Mouse (Mus musculus) E14TG2a.4 (cell line): ENCODE results near the gene Spata48.

Experiments
- H3K27me3 ChIP-seq: 2 replicates; pipeline ENCODE4 v1.6.1; 2014; ENCODE audit warnings: low read length, control low read depth; ENCODE audit not compliant: insufficient read depth
- H3K36me3 ChIP-seq: 2 replicates; pipeline ENCODE4 v1.6.1; 2014; ENCODE audit warnings: low read length, control low read depth; ENCODE audit not compliant: insufficient read depth
- H3K4me1 ChIP-seq: replicated peaks from 2 replicates; pipeline ENCODE4 v1.6.1; 2014; ENCODE audit warnings: low read depth, low read length, control low read depth
- H3K4me3 ChIP-seq: replicated peaks from 2 replicates; pipeline ENCODE4 v1.5.1; 2014; ENCODE audit warnings: mild to moderate bottlenecking, low read length
- H3K9me3 ChIP-seq: 2 replicates; pipeline ENCODE4 v1.6.1; 2014; ENCODE audit warnings: low read length, control low read depth
- CTCF ChIP-seq: conservative IDR thresholded peaks from 2 replicates; pipeline ENCODE4 v1.5.1; 2014; ENCODE audit warnings: low read length
- NANOG ChIP-seq: IDR thresholded peaks from 2 replicates; pipeline ENCODE4 v1.6.1; 2014; ENCODE audit warnings: borderline replicate concordance, low read length, mixed read lengths
- POU5F1 ChIP-seq: IDR thresholded peaks from 2 replicates; pipeline ENCODE4 v1.6.1; 2014; ENCODE audit warnings: low read length, borderline replicate concordance

Gene Spata48

GRCm38 (mm10) chr11:11555563-11555962 is 93.7 kb downstream of the Spata48 start:
- H3K4me3 ChIP-seq, result no peak overlapping the region
- H3K27me3 ChIP-seq, result peaks cover 15% of the 10 kb centered on the region
- TF ChIP-seq CTCF (no peak), NANOG (no peak), POU5F1 (no peak)
- H3K4me1 ChIP-seq, result no peaks in the 10 kb centered on the region
- H3K9me3 ChIP-seq, result no peaks in the 10 kb centered on the region
- no peaks in the 10 kb centered on the region for H3K36me3 ChIP-seq

- Histone ChIP-seq H3K4me1 (no peaks in the 10 kb centered on the region), H3K36me3 (no peaks in the 10 kb centered on the region), H3K4me3 (no peak overlapping the region), H3K9me3 (no peaks in the 10 kb centered on the region), H3K27me3 (peaks cover 15% of the 10 kb centered on the region)
- TF ChIP-seq POU5F1 (no peak), NANOG (no peak), CTCF (no peak)
Observed at GRCm38 (mm10) chr11:11556186-11556585, 94.3 kb downstream of the Spata48 start.

GRCm38 (mm10) chr11:11557173-11557967 is 95.5 kb downstream of the Spata48 start:
- Histone ChIP-seq H3K27me3 (peaks cover 15% of the 10 kb centered on the region), H3K4me3 (no peak overlapping the region), H3K36me3 (no peaks in the 10 kb centered on the region), H3K4me1 (no peaks in the 10 kb centered on the region), H3K9me3 (no peaks in the 10 kb centered on the region)
- TF ChIP-seq NANOG, result no peak
- TF ChIP-seq CTCF, result peak; percentile 78

GRCm38 (mm10) chr11:11558662-11559061 is 96.8 kb downstream of the Spata48 start:
- TF ChIP-seq CTCF, result no peak
- no peak for TF ChIP-seq NANOG
- Histone ChIP-seq H3K9me3 (no peaks in the 10 kb centered on the region), H3K4me1 (no peaks in the 10 kb centered on the region), H3K27me3 (peaks cover 15% of the 10 kb centered on the region), H3K36me3 (no peaks in the 10 kb centered on the region), H3K4me3 (no peak overlapping the region)

- H3K36me3 ChIP-seq, result no peaks in the 10 kb centered on the region
- TF ChIP-seq NANOG, result no peak
- TF ChIP-seq POU5F1, result no peak
- TF ChIP-seq CTCF, result no peak
- H3K27me3 ChIP-seq, result peaks cover 18% of the 10 kb centered on the region
- no peaks in the 10 kb centered on the region for H3K4me1 ChIP-seq
- no peak overlapping the region for H3K4me3 ChIP-seq
- H3K9me3 ChIP-seq, result no peaks in the 10 kb centered on the region
Observed at GRCm38 (mm10) chr11:11559099-11559686, 97.3 kb downstream of the Spata48 start.

GRCm38 (mm10) chr11:11561118-11561517 is 99.2 kb downstream of the Spata48 start:
- no peaks in the 10 kb centered on the region for H3K9me3 ChIP-seq
- peaks cover 12% of the 10 kb centered on the region for H3K27me3 ChIP-seq

GRCm38 (mm10) chr11:11564266-11565044 is 102.6 kb downstream of the Spata48 start:
- Histone ChIP-seq H3K27me3 (peaks cover 4% of the 10 kb centered on the region; the same call in 1 of the 2 replicates), H3K4me3 (no peak overlapping the region), H3K9me3 (no peaks in the 10 kb centered on the region), H3K4me1 (no peaks in the 10 kb centered on the region), H3K36me3 (no peaks in the 10 kb centered on the region)
- TF ChIP-seq POU5F1 (no peak), CTCF (no peak), NANOG (no peak)

More at GRCm38 (mm10) chr11:11561118-11561517, 99.2 kb downstream of the Spata48 start:
- H3K36me3 ChIP-seq, result no peaks in the 10 kb centered on the region
- no peak overlapping the region for H3K4me3 ChIP-seq
- TF ChIP-seq NANOG, result no peak
- TF ChIP-seq CTCF, result no peak
- TF ChIP-seq POU5F1, result no peak
- H3K4me1 ChIP-seq, result no peaks in the 10 kb centered on the region
